Mouse (Mus musculus) MEL (cell line): ENCODE results near the gene Rnf212b. TPM values are rescaled to one million over a fixed set of nuclear protein-coding genes. Genes with fewer than 3 reads are reported as not detected.

Experiments used
- DNase-seq: peaks from one replicate; pipeline ENCODE4 v3.0.0; 2011; ENCODE audit warnings: low read depth, low spot score
- H3K27ac ChIP-seq: 2 replicates; pipeline ENCODE4 v1.5.1; 2012; ENCODE audit warnings: low read depth, mild to moderate bottlenecking, control low read depth, low read length, moderate library complexity; ENCODE audit not compliant: control insufficient read depth
- H3K27me3 ChIP-seq, 2 experiments: fragments of 150-350 bp in 1 of 2; sonication (generic) in 1 of 2; 2 replicates each; pipeline ENCODE4 v1.6.1; 2012; ENCODE audit warnings: low read length in 2 of 2, mild to moderate bottlenecking in 2 of 2, improper control_type of control experiment in 1 of 2, moderate library complexity in 1 of 2; ENCODE audit not compliant: insufficient read depth in 2 of 2, control insufficient read depth in 1 of 2
- H3K36me3 ChIP-seq, 2 experiments: 2 replicates each; pipeline ENCODE4 v1.6.1; 2012 to 2014; ENCODE audit warnings: low read length in 2 of 2, improper control_type of control experiment in 1 of 2, inconsistent platforms in 1 of 2, mild to moderate bottlenecking in 1 of 2; ENCODE audit not compliant: insufficient read depth in 2 of 2, control insufficient read depth in 1 of 2
- H3K4me1 ChIP-seq, 2 experiments: fragments of 150-350 bp in 1 of 2; sonication (generic) in 1 of 2; 2 replicates each; pipeline ENCODE4 v1.6.1; 2012; ENCODE audit warnings: low read length in 2 of 2, improper control_type of control experiment in 1 of 2, mild to moderate bottlenecking in 1 of 2; ENCODE audit not compliant: insufficient read depth in 2 of 2, control insufficient read depth in 1 of 2
- H3K4me3 ChIP-seq, 2 experiments: fragments of 150-350 bp in 1 of 2; sonication (generic) in 1 of 2; 2 replicates each; pipeline ENCODE4 v1.5.1; 2012; ENCODE audit warnings: low read depth in 2 of 2, low read length in 2 of 2, mild to moderate bottlenecking in 2 of 2, moderate library complexity in 2 of 2, control low read depth in 1 of 2, improper control_type of control experiment in 1 of 2; ENCODE audit not compliant: control insufficient read depth in 1 of 2, insufficient read depth in 1 of 2
- H3K79me2 ChIP-seq: 2 replicates; pipeline ENCODE4 v1.6.1; 2012; ENCODE audit warnings: mild to moderate bottlenecking, low read length, moderate library complexity; ENCODE audit not compliant: control insufficient read depth, poor library complexity, insufficient read depth
- H3K9ac ChIP-seq: 2 replicates; pipeline ENCODE4 v1.6.1; 2012; ENCODE audit warnings: low read depth, mild to moderate bottlenecking, control low read depth, low read length, moderate library complexity; ENCODE audit not compliant: control insufficient read depth, poor library complexity, severe bottlenecking
- H3K9me3 ChIP-seq: fragments of 150-350 bp; sonication (generic); replicated peaks from 2 replicates; pipeline ENCODE4 v1.6.1; 2012; ENCODE audit warnings: mild to moderate bottlenecking, low read length, improper control_type of control experiment, moderate library complexity; ENCODE audit not compliant: insufficient read depth
- CHD1 ChIP-seq: IDR thresholded peaks from 2 replicates; pipeline ENCODE4 v1.6.1; 2012; ENCODE audit warnings: low read depth, mild to moderate bottlenecking, inconsistent platforms, low read length, improper control_type of control experiment
- E2F4 ChIP-seq: IDR thresholded peaks from 2 replicates; pipeline ENCODE4 v1.6.1; 2011; ENCODE audit warnings: low read depth, low read length, improper control_type of control experiment, borderline replicate concordance
- ELF1 ChIP-seq: IDR thresholded peaks from 2 replicates; pipeline ENCODE4 v1.6.1; 2014; ENCODE audit warnings: low read depth, mild to moderate bottlenecking, inconsistent platforms, low read length, improper control_type of control experiment, moderate library complexity
- EP300 ChIP-seq, 2 experiments: IDR thresholded peaks; 2 replicates each; pipeline ENCODE4 v1.6.1; 2011; ENCODE audit warnings: improper control_type of control experiment in 2 of 2, low read length in 2 of 2, low read depth in 1 of 2, mild to moderate bottlenecking in 1 of 2
- GABPA ChIP-seq: IDR thresholded peaks from 2 replicates; pipeline ENCODE4 v1.6.1; 2012; ENCODE audit warnings: low read depth, mild to moderate bottlenecking, inconsistent platforms, low read length, improper control_type of control experiment, moderate library complexity
- GATA1 ChIP-seq: IDR thresholded peaks from 2 replicates; pipeline ENCODE4 v1.6.1; 2011; ENCODE audit warnings: low read depth, low read length, improper control_type of control experiment
- JUND ChIP-seq: IDR thresholded peaks from 2 replicates; pipeline ENCODE4 v1.6.1; 2011; ENCODE audit warnings: low read depth, mild to moderate bottlenecking, improper control_type of control experiment, low read length
- MYC ChIP-seq: IDR thresholded peaks from 2 replicates; pipeline ENCODE4 v1.6.1; 2011; ENCODE audit warnings: low read depth, mild to moderate bottlenecking, low read length, improper control_type of control experiment, moderate library complexity
- NELFE ChIP-seq: IDR thresholded peaks from 2 replicates; pipeline ENCODE4 v1.6.1; 2011; ENCODE audit warnings: low read depth, low read length, improper control_type of control experiment
- NRF1 ChIP-seq: IDR thresholded peaks from 2 replicates; pipeline ENCODE4 v1.6.1; 2014; ENCODE audit warnings: low read depth, mild to moderate bottlenecking, inconsistent platforms, low read length, improper control_type of control experiment, moderate library complexity; ENCODE audit not compliant: poor library complexity, insufficient read depth, severe bottlenecking
- POLR2A ChIP-seq, 2 experiments: IDR thresholded peaks; 2 replicates each; pipeline ENCODE4 v1.6.1; 2011 to 2012; ENCODE audit warnings: low read length in 2 of 2, mild to moderate bottlenecking in 2 of 2, control low read depth in 1 of 2, improper control_type of control experiment in 1 of 2, low read depth in 1 of 2, moderate library complexity in 1 of 2; ENCODE audit not compliant: control insufficient read depth in 1 of 2, insufficient read depth in 1 of 2, poor library complexity in 1 of 2
- POLR2AphosphoS2 ChIP-seq: IDR thresholded peaks from 2 replicates; pipeline ENCODE4 v1.6.1; 2011; ENCODE audit warnings: low read length, improper control_type of control experiment
- RCOR1 ChIP-seq: IDR thresholded peaks from 2 replicates; pipeline ENCODE4 v1.6.1; 2012; ENCODE audit warnings: low read depth, mild to moderate bottlenecking, inconsistent platforms, low read length, improper control_type of control experiment
- SIN3A ChIP-seq: IDR thresholded peaks from 2 replicates; pipeline ENCODE4 v1.6.1; 2012; ENCODE audit warnings: low read length, improper control_type of control experiment, inconsistent platforms
- SMC3 ChIP-seq: IDR thresholded peaks from 2 replicates; pipeline ENCODE4 v1.6.1; 2011; ENCODE audit warnings: low read depth, low read length, improper control_type of control experiment
- TAL1 ChIP-seq: IDR thresholded peaks from 2 replicates; pipeline ENCODE4 v1.6.1; 2012; ENCODE audit warnings: mild to moderate bottlenecking, inconsistent platforms, low read length, moderate library complexity, mixed read lengths
- TBP ChIP-seq: IDR thresholded peaks from 2 replicates; pipeline ENCODE4 v1.8.0; 2011; ENCODE audit warnings: low read depth, low read length, improper control_type of control experiment
- TCF12 ChIP-seq: IDR thresholded peaks from 2 replicates; pipeline ENCODE4 v1.6.1; 2014; ENCODE audit warnings: low read depth, mild to moderate bottlenecking, inconsistent platforms, low read length, improper control_type of control experiment, moderate library complexity
- UBTF ChIP-seq: IDR thresholded peaks from 2 replicates; pipeline ENCODE4 v1.6.1; 2012; ENCODE audit warnings: low read depth, mild to moderate bottlenecking, inconsistent platforms, low read length, improper control_type of control experiment, moderate library complexity, borderline replicate concordance; ENCODE audit not compliant: insufficient read depth
- USF1 ChIP-seq: IDR thresholded peaks from 2 replicates; pipeline ENCODE4 v1.6.1; 2014; ENCODE audit warnings: low read depth, mild to moderate bottlenecking, inconsistent platforms, low read length, improper control_type of control experiment, moderate library complexity
- ZKSCAN1 ChIP-seq: IDR thresholded peaks from 2 replicates; pipeline ENCODE4 v1.6.1; 2012; ENCODE audit warnings: low read depth, mild to moderate bottlenecking, inconsistent platforms, low read length, improper control_type of control experiment, moderate library complexity
- ZNF384 ChIP-seq: IDR thresholded peaks from 2 replicates; pipeline ENCODE4 v1.6.1; 2012; ENCODE audit warnings: low read depth, mild to moderate bottlenecking, inconsistent platforms, low read length, improper control_type of control experiment
- polyA plus RNA-seq, 2 experiments: library from polyadenylated mRNA; stranded (reverse) in 1 of 2; unstranded in 1 of 2; fragments of >175 nt in 1 of 2; fragments of >200 nt in 1 of 2; gene quantifications; 2 replicates each; pipeline versions ENCODE4 v1.2.1 to v1.2.4; 2012; ENCODE audit warnings: low replicate concordance in 2 of 2, low read depth in 1 of 2; ENCODE audit not compliant: insufficient read length in 2 of 2, insufficient read depth in 1 of 2, missing spikeins in 1 of 2
- total RNA-seq: library from RNA; depleted of rRNA; stranded (reverse); fragments of 300-350 nt; gene quantifications from 2 replicates; pipeline ENCODE4 v1.2.3, GENCODE M21; 2012

Gene Rnf212b
- total and polyA plus RNA-seq, 3 experiments: not detected

GRCm38 (mm10) chr14:54788231-54788630 is 25.7 kb upstream of the Rnf212b start:
- Histone ChIP-seq H3K4me1 (peaks cover 0 to 19% of the 10 kb centered on the region in 2 experiments; a peak in 2 of 4 replicates), H3K9ac (no peak overlapping the region), H3K79me2 (no peaks in the 10 kb centered on the region), H3K4me3 (no peak overlapping the region), H3K36me3 (peaks cover 0 to 11% of the 10 kb centered on the region in 2 experiments; a peak in 2 of 4 replicates), H3K27me3 (no peaks in the 10 kb centered on the region), H3K27ac (peak overlapping the region; percentile 27), H3K9me3 (no peaks in the 10 kb centered on the region)
- TF ChIP-seq GABPA (no peak), TAL1 (peak; percentile 89), GATA1 (peak; percentile 88), CHD1 (no peak), ELF1 (no peak), RCOR1 (0 out of 2 replicates have a peak, but pooled peaks have one; percentile 39), POLR2AphosphoS2 (no peak), E2F4 (no peak), POLR2A (IDR thresholded peaks at IDR 0.05; ENCODE audit: control insufficient read depth in 1 of 2, insufficient read depth in 1 of 2, low read depth in 1 of 2, low read length in 2 of 2, poor library complexity in 1 of 2) (no peak), EP300 (IDR thresholded peaks at IDR 0.05; ENCODE audit: low read depth in 1 of 2, low read length in 2 of 2) (peak; percentile 78 to 82), TCF12 (peak; percentile 82), SMC3 (0 out of 2 replicates have a peak, but pooled peaks have one; percentile 7)
- peak; percentile 75 for DNase-seq

- Histone ChIP-seq H3K27me3 (no peaks in the 10 kb centered on the region), H3K9ac (no peak overlapping the region), H3K79me2 (no peaks in the 10 kb centered on the region), H3K4me1 (peaks cover 25 to 48% of the 10 kb centered on the region in 2 experiments), H3K36me3 (peaks cover 0 to 35% of the 10 kb centered on the region in 2 experiments; a peak in 2 of 4 replicates), H3K9me3 (no peaks in the 10 kb centered on the region), H3K4me3 (no peak overlapping the region), H3K27ac (no peak overlapping the region)
- DNase-seq: no peak
- TF ChIP-seq UBTF (no peak), NRF1 (no peak), CHD1 (no peak), SIN3A (no peak), ZKSCAN1 (no peak), MYC (no peak), SMC3 (no peak), USF1 (no peak), TBP (no peak), JUND (no peak), RCOR1 (no peak), NELFE (no peak), ZNF384 (no peak)
Observed at GRCm38 (mm10) chr14:54792166-54792565, 21.8 kb upstream of the Rnf212b start.
